Mouse (Mus musculus): ENCODE measurements around the gene Lrrc56. TPM values are rescaled to one million over a fixed set of nuclear protein-coding genes. Genes with fewer than 3 reads are reported as not detected.

Gene Lrrc56
- polyA plus RNA-seq, 1 experiment = 0.32 TPM

DNA sequence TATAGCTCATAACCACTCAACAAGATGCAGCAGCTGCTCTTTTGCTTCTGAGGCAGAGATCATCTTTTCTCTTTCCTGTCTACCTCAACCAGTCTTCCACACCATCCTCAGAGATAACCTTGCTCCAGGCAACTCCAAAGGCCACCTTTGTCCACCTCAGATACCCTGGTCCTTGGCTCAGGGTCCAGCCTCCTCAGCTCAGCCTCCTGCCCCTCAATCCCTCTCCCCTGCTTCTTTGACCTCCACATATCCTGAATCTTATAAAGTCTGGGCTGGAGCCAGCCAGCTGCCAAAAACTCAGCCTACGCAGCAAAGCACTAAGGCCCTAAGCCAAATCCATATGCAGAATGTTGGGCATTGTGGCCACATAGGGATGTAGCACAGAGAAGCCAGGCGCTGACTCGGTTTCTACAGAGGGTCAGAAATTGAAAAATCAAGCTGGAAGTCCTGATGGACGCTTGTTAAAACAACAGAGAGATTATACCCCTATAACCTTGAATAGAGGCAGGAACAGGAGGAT lies 28.8 kb downstream of the Lrrc56 start:
- no peaks in the 10 kb centered on the region for H3K79me3 ChIP-seq (ENCODE audit: low read depth)
- H3K36me3 ChIP-seq (ENCODE audit: control insufficient read depth, insufficient read depth) = no peaks in the 10 kb centered on the region
- no peaks in the 10 kb centered on the region for H3K79me2 ChIP-seq (ENCODE audit: control insufficient read depth, insufficient read depth)
- no peak overlapping the region for H3K4me3 ChIP-seq (ENCODE audit: insufficient read depth, poor library complexity, severe bottlenecking)
- H3K27me3 ChIP-seq (ENCODE audit: control insufficient read depth, insufficient read depth, insufficient read length) = no peaks in the 10 kb centered on the region
- no peak overlapping the region for H3ac ChIP-seq (ENCODE audit: control insufficient read depth, insufficient read length, low read depth)
- TF ChIP-seq MYOD1 (IDR thresholded peaks at IDR 0.05; ENCODE audit: control insufficient read depth, insufficient read length, low read depth) (no peak), FOSL1 (IDR thresholded peaks at IDR 0.05; ENCODE audit: insufficient read depth, low read length, poor library complexity, severe bottlenecking) (no peak), CTCF (IDR thresholded peaks at IDR 0.05; ENCODE audit: control insufficient read depth, insufficient read depth, insufficient read length) (no peak), MAX (IDR thresholded peaks at IDR 0.05) (no peak), MYOG (IDR thresholded peaks at IDR 0.05; ENCODE audit: control insufficient read depth, extremely low read depth, insufficient read length) (no peak), CEBPB (IDR thresholded peaks at IDR 0.05; ENCODE audit: low read depth) (no peak), USF1 (IDR thresholded peaks at IDR 0.05; ENCODE audit: low read depth) (no peak)

DNA sequence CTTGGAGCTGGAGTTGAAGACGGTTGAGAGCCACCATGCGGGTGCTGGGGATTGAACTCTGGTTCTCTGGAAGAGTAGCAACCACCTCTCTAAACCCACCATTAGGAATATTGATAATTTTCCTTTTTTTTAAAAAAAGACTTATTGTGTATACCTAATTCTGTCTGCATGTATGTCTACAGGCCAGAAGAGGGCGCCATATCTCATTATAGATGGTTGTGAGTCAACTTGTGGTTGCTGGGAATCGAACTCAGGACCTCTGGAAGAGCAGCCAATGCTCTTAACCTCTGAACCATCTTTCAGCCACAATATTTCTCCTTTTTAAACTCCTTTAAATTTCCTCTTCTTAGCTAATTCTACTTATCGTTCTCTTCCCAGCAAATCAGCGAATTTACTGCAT lies 32.6 kb downstream of the Lrrc56 start:
- peaks cover 30% of the 10 kb centered on the region for H3K79me2 ChIP-seq (ENCODE audit: control insufficient read depth, insufficient read depth)
- TF ChIP-seq MAX (IDR thresholded peaks at IDR 0.05) (no peak), CEBPB (IDR thresholded peaks at IDR 0.05; ENCODE audit: low read depth) (no peak), CTCF (IDR thresholded peaks at IDR 0.05; ENCODE audit: control insufficient read depth, insufficient read depth, insufficient read length) (no peak), MYOG (IDR thresholded peaks at IDR 0.05; ENCODE audit: control insufficient read depth, extremely low read depth, insufficient read length) (no peak), MYOD1 (IDR thresholded peaks at IDR 0.05; ENCODE audit: control insufficient read depth, insufficient read length, low read depth) (no peak), USF1 (IDR thresholded peaks at IDR 0.05; ENCODE audit: low read depth) (no peak), FOSL1 (IDR thresholded peaks at IDR 0.05; ENCODE audit: insufficient read depth, low read length, poor library complexity, severe bottlenecking) (no peak)
- H3ac ChIP-seq (ENCODE audit: control insufficient read depth, insufficient read length, low read depth) = no peak overlapping the region
- peaks cover 3% of the 10 kb centered on the region for H3K36me3 ChIP-seq (ENCODE audit: control insufficient read depth, insufficient read depth)
- no peaks in the 10 kb centered on the region for H3K27me3 ChIP-seq (ENCODE audit: control insufficient read depth, insufficient read depth, insufficient read length)
- H3K79me3 ChIP-seq (ENCODE audit: low read depth) = peaks cover 27% of the 10 kb centered on the region
- H3K4me3 ChIP-seq (ENCODE audit: insufficient read depth, poor library complexity, severe bottlenecking) = no peak overlapping the region

DNA sequence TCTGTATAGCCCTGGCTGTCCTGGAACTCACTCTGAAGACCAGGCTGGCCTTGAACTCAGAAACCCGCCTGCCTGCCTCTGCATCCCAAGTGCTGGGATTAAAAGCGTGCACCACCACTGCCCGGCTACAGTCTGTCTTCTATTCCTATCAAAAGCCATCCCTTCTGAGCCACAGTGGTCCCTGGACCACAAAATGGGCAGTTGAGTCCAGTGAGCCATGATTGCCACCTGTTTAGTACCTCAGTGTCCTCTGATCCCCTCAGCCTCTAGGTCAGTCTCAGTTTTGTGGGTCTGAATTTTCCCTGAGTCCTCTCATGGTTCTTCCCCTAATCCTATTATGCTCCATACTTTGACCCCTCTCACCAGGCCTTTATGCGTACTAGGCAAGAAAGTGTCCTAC lies 33.8 kb downstream of the Lrrc56 start:
- Histone ChIP-seq H3K4me3 (ENCODE audit: insufficient read depth, poor library complexity, severe bottlenecking) (no peak overlapping the region), H3K79me3 (ENCODE audit: low read depth) (peaks cover 38% of the 10 kb centered on the region)
- TF ChIP-seq CEBPB (IDR thresholded peaks at IDR 0.05; ENCODE audit: low read depth) (no peak), MAX (IDR thresholded peaks at IDR 0.05) (no peak), FOSL1 (IDR thresholded peaks at IDR 0.05; ENCODE audit: insufficient read depth, low read length, poor library complexity, severe bottlenecking) (no peak), CTCF (IDR thresholded peaks at IDR 0.05; ENCODE audit: control insufficient read depth, insufficient read depth, insufficient read length) (no peak), USF1 (IDR thresholded peaks at IDR 0.05; ENCODE audit: low read depth) (no peak), MYOD1 (IDR thresholded peaks at IDR 0.05; ENCODE audit: control insufficient read depth, insufficient read length, low read depth) (no peak), MYOG (IDR thresholded peaks at IDR 0.05; ENCODE audit: control insufficient read depth, extremely low read depth, insufficient read length) (no peak)

DNA sequence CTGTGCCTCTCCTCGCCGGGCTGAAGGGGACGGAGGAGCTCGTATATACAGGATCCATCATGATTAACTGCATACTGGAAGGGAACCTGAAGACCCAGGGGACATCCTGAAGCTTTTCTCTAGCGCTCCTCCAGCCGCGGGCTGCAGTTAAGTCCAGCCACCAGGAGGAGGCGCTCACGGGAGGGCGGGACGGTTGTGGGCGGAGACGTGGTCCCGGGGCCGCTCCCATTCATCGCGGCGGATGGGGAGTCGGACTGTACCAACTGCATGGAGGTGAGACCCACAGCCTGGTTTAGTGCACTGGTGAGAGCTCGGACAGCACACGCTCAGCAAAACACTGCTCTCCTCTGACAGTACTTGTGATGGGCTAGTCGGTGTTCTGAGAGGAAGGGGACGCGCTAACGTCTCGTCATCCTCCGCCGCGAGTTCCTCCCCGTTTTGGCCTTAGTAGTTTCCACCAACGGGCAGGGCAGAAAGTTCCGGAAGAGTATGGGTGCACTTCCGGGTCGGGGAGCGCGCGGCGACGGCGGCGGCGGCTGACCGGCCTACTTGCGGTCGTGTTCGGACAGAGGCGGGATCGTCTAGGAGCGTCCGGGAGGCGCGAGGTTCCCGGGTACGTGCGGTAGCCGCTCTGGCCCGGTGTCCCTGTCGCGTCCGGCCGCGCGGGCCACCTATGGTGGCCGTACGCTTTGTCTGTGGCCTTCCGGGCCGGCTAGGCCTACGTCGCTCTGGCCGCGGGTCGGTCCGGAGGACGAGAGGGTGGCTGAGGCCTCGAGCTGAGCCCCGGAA lies 34.5 kb downstream of the Lrrc56 start, which contains the start of gene Phrf1:
TSS of gene Phrf1 (plus strand) at position 506 of the 789 bp plus-strand sequence.
- Histone ChIP-seq H3K79me2 (ENCODE audit: control insufficient read depth, insufficient read depth) (peaks cover 50% of the 10 kb centered on the region), H3K27me3 (ENCODE audit: control insufficient read depth, insufficient read depth, insufficient read length) (no peaks in the 10 kb centered on the region), H3K4me3 (ENCODE audit: insufficient read depth, poor library complexity, severe bottlenecking) (peak within 1 kb of the TSS; percentile 91), H3ac (ENCODE audit: control insufficient read depth, insufficient read length, low read depth) (peak within 1 kb of the TSS; percentile 94), H3K79me3 (ENCODE audit: low read depth) (peaks cover 45% of the 10 kb centered on the region), H3K36me3 (ENCODE audit: control insufficient read depth, insufficient read depth) (peaks cover 19% of the 10 kb centered on the region)
- no peak for TF ChIP-seq CEBPB (IDR thresholded peaks at IDR 0.05; ENCODE audit: low read depth)
- TF ChIP-seq FOSL1 (IDR thresholded peaks at IDR 0.05; ENCODE audit: insufficient read depth, low read length, poor library complexity, severe bottlenecking) = no peak
- peak; percentile 88 for TF ChIP-seq CTCF (IDR thresholded peaks at IDR 0.05; ENCODE audit: control insufficient read depth, insufficient read depth, insufficient read length)
- peak; percentile 26 for TF ChIP-seq MAX (IDR thresholded peaks at IDR 0.05)
- TF ChIP-seq MYOD1 (IDR thresholded peaks at IDR 0.05; ENCODE audit: control insufficient read depth, insufficient read length, low read depth) = no peak
- no peak for TF ChIP-seq USF1 (IDR thresholded peaks at IDR 0.05; ENCODE audit: low read depth)
- TF ChIP-seq MYOG (IDR thresholded peaks at IDR 0.05; ENCODE audit: control insufficient read depth, extremely low read depth, insufficient read length) = no peak

More for the DNA sequence above, 33.8 kb downstream of the Lrrc56 start:
- H3K36me3 ChIP-seq (ENCODE audit: control insufficient read depth, insufficient read depth) = peaks cover 12% of the 10 kb centered on the region
- no peak overlapping the region for H3ac ChIP-seq (ENCODE audit: control insufficient read depth, insufficient read length, low read depth)
- no peaks in the 10 kb centered on the region for H3K27me3 ChIP-seq (ENCODE audit: control insufficient read depth, insufficient read depth, insufficient read length)
- peaks cover 43% of the 10 kb centered on the region for H3K79me2 ChIP-seq (ENCODE audit: control insufficient read depth, insufficient read depth)

DNA sequence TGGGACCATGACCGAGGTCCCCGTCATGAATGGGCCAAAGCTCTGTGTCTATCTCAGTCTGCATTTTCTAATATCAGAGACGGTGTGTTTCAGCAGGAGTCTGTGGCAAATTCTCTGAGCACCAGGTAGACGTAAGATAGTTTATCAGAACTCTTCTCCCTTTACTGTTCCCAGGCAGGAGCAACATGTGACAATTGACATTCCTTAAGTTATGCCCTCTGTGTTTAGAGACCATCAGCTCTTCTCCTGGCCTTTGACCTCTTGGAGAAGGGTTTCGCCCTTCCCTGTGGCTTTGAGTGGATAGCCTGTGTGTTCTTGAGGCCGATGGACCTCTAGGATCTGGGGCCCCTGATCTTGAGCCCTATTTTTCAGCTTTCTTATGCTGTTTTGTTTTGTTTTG lies 35.7 kb downstream of the Lrrc56 start:
- H3ac ChIP-seq (ENCODE audit: control insufficient read depth, insufficient read length, low read depth) = peak overlapping the region; percentile 94
- peaks cover 28% of the 10 kb centered on the region for H3K36me3 ChIP-seq (ENCODE audit: control insufficient read depth, insufficient read depth)
- peaks cover 62% of the 10 kb centered on the region for H3K79me2 ChIP-seq (ENCODE audit: control insufficient read depth, insufficient read depth)
- H3K79me3 ChIP-seq (ENCODE audit: low read depth) = peaks cover 53% of the 10 kb centered on the region
- H3K4me3 ChIP-seq (ENCODE audit: insufficient read depth, poor library complexity, severe bottlenecking) = peak overlapping the region; percentile 91
- TF ChIP-seq FOSL1 (IDR thresholded peaks at IDR 0.05; ENCODE audit: insufficient read depth, low read length, poor library complexity, severe bottlenecking) = no peak
- TF ChIP-seq CEBPB (IDR thresholded peaks at IDR 0.05; ENCODE audit: low read depth) = no peak
- no peak for TF ChIP-seq MYOG (IDR thresholded peaks at IDR 0.05; ENCODE audit: control insufficient read depth, extremely low read depth, insufficient read length)
- TF ChIP-seq MAX (IDR thresholded peaks at IDR 0.05) = no peak
- no peak for TF ChIP-seq MYOD1 (IDR thresholded peaks at IDR 0.05; ENCODE audit: control insufficient read depth, insufficient read length, low read depth)
- TF ChIP-seq USF1 (IDR thresholded peaks at IDR 0.05; ENCODE audit: low read depth) = no peak
- TF ChIP-seq CTCF (IDR thresholded peaks at IDR 0.05; ENCODE audit: control insufficient read depth, insufficient read depth, insufficient read length) = no peak
- no peaks in the 10 kb centered on the region for H3K27me3 ChIP-seq (ENCODE audit: control insufficient read depth, insufficient read depth, insufficient read length)
